Mouse (Mus musculus) hindbrain, embryonic 14.5 days (tissue): Measurements from ENCODE around the gene Ssbp1. TPM values are rescaled to one million over a fixed set of nuclear protein-coding genes. Genes with fewer than 3 reads are reported as not detected.

Experiments used
- ATAC-seq: fragments of 200-750 bp; cut with Nextera tagmentation; 2 replicates; pipeline ENCODE4 v1.8.0; 2017; ENCODE audit warnings: moderate number of reproducible peaks, mild to moderate bottlenecking, moderate TSS enrichment, moderate library complexity; ENCODE audit not compliant: low FRiP score
- DNase-seq: peaks from one replicate; pipeline ENCODE4 v3.0.0-alpha.2; 2015; ENCODE audit warnings: low spot score
- H3K27ac ChIP-seq: fragments of 300-500 bp; sonication (generic); 2 replicates; pipeline ENCODE4 v1.5.1; 2014; ENCODE audit warnings: mild to moderate bottlenecking, moderate library complexity
- H3K27me3 ChIP-seq: fragments of 300-500 bp; sonication (generic); 2 replicates; pipeline ENCODE4 v1.6.1; 2014; ENCODE audit warnings: mild to moderate bottlenecking, low read length, mixed read lengths; ENCODE audit not compliant: control insufficient read depth, insufficient read depth
- H3K36me3 ChIP-seq: fragments of 300-500 bp; sonication (generic); replicated peaks from 2 replicates; pipeline ENCODE4 v1.6.1; 2014; ENCODE audit not compliant: control insufficient read depth, insufficient read depth
- H3K4me1 ChIP-seq: fragments of 300-500 bp; sonication (generic); replicated peaks from 2 replicates; pipeline ENCODE4 v1.6.1; 2014; ENCODE audit warnings: antibody characterized with exemption, low read length, mixed read lengths; ENCODE audit not compliant: control insufficient read depth, insufficient read depth
- H3K4me2 ChIP-seq: fragments of 300-500 bp; sonication (generic); replicated peaks from 2 replicates; pipeline ENCODE4 v1.6.1; 2014; ENCODE audit warnings: mild to moderate bottlenecking, moderate library complexity
- H3K4me3 ChIP-seq: fragments of 300-500 bp; sonication (generic); replicated peaks from 2 replicates; pipeline ENCODE4 v1.5.1; 2014; ENCODE audit warnings: mild to moderate bottlenecking, low read length
- H3K9ac ChIP-seq: fragments of 300-500 bp; sonication (generic); 2 replicates; pipeline ENCODE4 v1.6.1; 2014
- H3K9me3 ChIP-seq: fragments of 300-500 bp; sonication (generic); 2 replicates; pipeline ENCODE4 v1.6.1; 2016; ENCODE audit warnings: low read length; ENCODE audit not compliant: control insufficient read depth
- WGBS: fragments of 180-500 bp; shearing (Covaris S2); extraction: QIAGEN DNeasy Blood & Tissue Kit; methylation state at CpG from one replicate; pipeline ENCODE4 v1.1.7; 2014; 5-methylcytosine and 5-hydroxymethylcytosine counted together
- polyA plus RNA-seq: library from polyadenylated mRNA; unstranded; fragments of >200 nt; fragmentation: Nextera tagmentation; extraction: Ambion mirVana; gene quantifications from 2 replicates; pipeline ENCODE4 v1.2.1, GENCODE M21; 2014

Ssbp1 gene
- polyA plus RNA-seq, 1 experiment from 2014 or later = 85.7 TPM

- Histone ChIP-seq H3K4me1 (peaks cover 5% of the 10 kb centered on the region; the same call in 1 of the 2 replicates), H3K36me3 (no peaks in the 10 kb centered on the region), H3K9ac (no peak overlapping the region), H3K27me3 (no peaks in the 10 kb centered on the region), H3K4me2 (no peak overlapping the region), H3K9me3 (no peaks in the 10 kb centered on the region), H3K4me3 (no peak overlapping the region), H3K27ac (no peak overlapping the region)
- WGBS = 38% methylated on average over 10 of the region's 10 CpGs
- ATAC-seq (peak; percentile 60), DNase-seq (no peak)
Measured at GRCm38 (mm10) chr6:40443281-40443928, 27.7 kb upstream of the Ssbp1 start.

DNA sequence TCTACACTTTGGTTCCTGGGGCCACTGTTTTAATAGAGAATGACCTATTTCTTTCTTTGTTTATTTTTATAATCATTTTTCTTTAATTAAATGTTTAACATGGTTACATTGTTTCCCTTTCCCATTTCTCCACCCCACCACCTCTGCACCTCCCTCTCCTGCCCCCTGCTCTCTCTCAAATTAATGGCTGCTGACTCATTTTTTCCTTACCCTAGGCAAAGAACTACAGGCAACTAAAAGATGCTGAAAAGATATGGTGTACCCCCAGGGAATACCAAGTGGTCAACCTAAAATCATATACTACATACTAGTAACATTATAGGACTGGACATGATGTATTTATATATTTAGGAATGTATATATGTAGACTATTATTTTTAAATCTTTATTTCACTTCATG, 22.5 kb upstream of the Ssbp1 start:
- Histone ChIP-seq H3K4me2 (no peak overlapping the region), H3K9me3 (no peaks in the 10 kb centered on the region), H3K27me3 (no peaks in the 10 kb centered on the region), H3K4me3 (no peak overlapping the region), H3K36me3 (no peaks in the 10 kb centered on the region), H3K9ac (no peak overlapping the region), H3K4me1 (no peaks in the 10 kb centered on the region), H3K27ac (no peak overlapping the region)
- ATAC-seq = no peak
- DNase-seq = no peak

DNA sequence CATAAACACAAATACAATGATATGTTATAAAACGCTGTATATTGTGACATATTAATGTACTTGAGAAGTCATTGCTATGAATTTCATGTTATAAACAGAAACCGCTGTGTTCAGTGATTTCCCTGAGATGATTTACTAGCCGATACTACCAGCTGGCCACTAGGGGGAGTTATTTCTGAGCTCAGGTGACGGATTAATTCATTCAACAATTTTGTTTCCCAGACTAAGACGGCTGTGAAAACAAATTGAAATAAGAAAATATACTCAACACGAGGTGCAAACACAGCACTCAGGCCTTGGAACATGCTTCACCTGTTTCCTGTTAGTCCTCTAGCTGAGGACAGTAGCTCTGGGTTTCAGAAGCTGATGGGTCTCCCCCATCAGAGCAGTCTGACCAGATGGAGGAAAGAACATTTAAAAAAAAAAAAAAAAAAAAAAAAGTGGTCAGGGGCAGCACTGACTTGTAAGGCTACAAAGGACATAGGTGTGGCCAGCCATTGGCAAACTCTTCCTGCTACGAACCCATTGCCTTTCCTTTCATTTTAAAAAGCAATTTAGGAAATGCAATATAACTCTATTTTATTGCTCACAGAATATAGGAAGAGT, 16.6 kb upstream of the Ssbp1 start:
- no peaks in the 10 kb centered on the region for H3K36me3 ChIP-seq
- peak; percentile 55 for DNase-seq
- no peak overlapping the region for H3K4me2 ChIP-seq
- ATAC-seq = no peak
- no peaks in the 10 kb centered on the region for H3K9me3 ChIP-seq
- H3K4me3 ChIP-seq = no peak overlapping the region
- no peak overlapping the region for H3K27ac ChIP-seq
- WGBS = 23% methylated on average over 7 of the region's 7 CpGs
- H3K27me3 ChIP-seq = no peaks in the 10 kb centered on the region
- no peak overlapping the region for H3K9ac ChIP-seq
- H3K4me1 ChIP-seq = no peaks in the 10 kb centered on the region

- Histone ChIP-seq H3K36me3 (no peaks in the 10 kb centered on the region), H3K27me3 (no peaks in the 10 kb centered on the region), H3K9ac (no peak overlapping the region), H3K4me2 (no peak overlapping the region), H3K27ac (no peak overlapping the region), H3K4me3 (no peak overlapping the region), H3K9me3 (no peaks in the 10 kb centered on the region), H3K4me1 (no peaks in the 10 kb centered on the region)
- no peak for DNase-seq
- no peak for ATAC-seq
- WGBS = 53% methylated on average over 6 of the region's 6 CpGs
Measured at GRCm38 (mm10) chr6:40465710-40466109, 5.4 kb upstream of the Ssbp1 start.

DNA sequence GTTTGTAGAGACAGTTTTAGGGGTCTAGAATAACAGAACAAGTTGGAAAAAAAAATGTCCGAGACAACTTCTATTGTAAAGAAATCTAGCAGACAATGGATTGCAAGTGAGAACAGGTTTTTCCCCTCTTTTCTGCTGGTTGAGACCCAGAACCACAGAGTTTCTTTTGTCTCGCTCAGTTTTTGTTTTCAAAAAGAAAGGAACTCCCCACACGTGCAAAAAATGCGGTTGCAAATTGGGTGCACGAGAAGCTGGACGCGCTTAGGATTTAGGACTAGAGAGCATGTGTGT, 513 bp downstream of the Ssbp1 start:
- peak overlapping the region; percentile 74 for H3K4me2 ChIP-seq
- peak overlapping the region; percentile 72 for H3K4me3 ChIP-seq
- peaks cover 35% of the 10 kb centered on the region for H3K36me3 ChIP-seq
- H3K4me1 ChIP-seq = peaks cover 10% of the 10 kb centered on the region
- WGBS = 0% methylated on average over 7 of the region's 7 CpGs
- H3K27me3 ChIP-seq = no peaks in the 10 kb centered on the region
- DNase-seq = no peak
- H3K27ac ChIP-seq = peak overlapping the region; percentile 96
- ATAC-seq = peak; percentile 12; the same call in 1 of the 2 replicates
- H3K9me3 ChIP-seq = no peaks in the 10 kb centered on the region
- peak overlapping the region; percentile 86 for H3K9ac ChIP-seq

DNA sequence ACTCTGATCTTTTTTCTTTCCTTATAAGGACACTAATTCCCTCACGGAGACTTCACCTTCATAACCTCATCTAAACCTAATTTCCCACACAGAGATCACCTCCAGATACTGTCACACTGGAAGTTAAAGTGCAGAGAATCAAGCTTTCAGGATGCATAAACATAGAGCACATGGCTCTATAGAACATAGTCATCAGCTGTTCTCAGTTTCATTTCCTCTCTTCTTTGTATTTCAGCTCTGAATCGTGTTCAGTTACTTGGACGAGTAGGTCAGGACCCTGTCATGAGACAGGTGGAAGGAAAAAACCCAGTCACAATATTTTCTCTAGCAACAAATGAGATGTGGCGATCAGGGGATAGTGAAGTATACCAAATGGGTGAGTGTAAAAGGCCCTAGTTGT, 5.0 kb downstream of the Ssbp1 start:
- H3K27me3 ChIP-seq = no peaks in the 10 kb centered on the region
- H3K27ac ChIP-seq = no peak overlapping the region
- H3K4me2 ChIP-seq = no peak overlapping the region
- H3K9ac ChIP-seq = no peak overlapping the region
- H3K9me3 ChIP-seq = no peaks in the 10 kb centered on the region
- DNase-seq (no peak), ATAC-seq (no peak)
- H3K36me3 ChIP-seq = peaks cover 70% of the 10 kb centered on the region
- peaks cover 10% of the 10 kb centered on the region for H3K4me1 ChIP-seq
- H3K4me3 ChIP-seq = no peak overlapping the region
- WGBS = 91% methylated on average over 4 of the region's 4 CpGs

DNA sequence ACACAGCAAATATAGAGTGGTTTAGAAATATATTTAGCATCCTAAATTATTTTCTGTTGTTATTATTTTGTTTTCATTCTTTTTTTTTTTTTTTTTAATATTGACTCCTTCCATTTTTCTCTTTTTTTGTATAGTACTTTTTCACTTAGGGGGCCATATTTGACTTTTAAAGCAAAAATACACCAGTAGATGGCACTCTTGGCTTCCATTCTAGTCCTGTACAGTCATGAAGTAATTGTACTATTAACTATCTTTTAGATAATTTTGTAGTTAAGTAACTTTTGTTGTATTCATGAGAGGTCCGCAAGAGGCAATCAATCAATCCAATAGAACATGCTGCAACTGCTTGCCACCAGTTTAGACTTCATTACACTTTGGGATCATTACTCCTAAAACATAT, 8.6 kb downstream of the Ssbp1 start:
- DNase-seq = peak; percentile 58
- Histone ChIP-seq H3K27ac (no peak overlapping the region), H3K9me3 (no peaks in the 10 kb centered on the region), H3K4me2 (no peak overlapping the region), H3K36me3 (peaks cover 89% of the 10 kb centered on the region), H3K4me1 (no peaks in the 10 kb centered on the region), H3K9ac (no peak overlapping the region), H3K4me3 (no peak overlapping the region), H3K27me3 (no peaks in the 10 kb centered on the region)
- no peak for ATAC-seq
- WGBS = 88% methylated on average over 1 of the region's 1 CpGs

DNA sequence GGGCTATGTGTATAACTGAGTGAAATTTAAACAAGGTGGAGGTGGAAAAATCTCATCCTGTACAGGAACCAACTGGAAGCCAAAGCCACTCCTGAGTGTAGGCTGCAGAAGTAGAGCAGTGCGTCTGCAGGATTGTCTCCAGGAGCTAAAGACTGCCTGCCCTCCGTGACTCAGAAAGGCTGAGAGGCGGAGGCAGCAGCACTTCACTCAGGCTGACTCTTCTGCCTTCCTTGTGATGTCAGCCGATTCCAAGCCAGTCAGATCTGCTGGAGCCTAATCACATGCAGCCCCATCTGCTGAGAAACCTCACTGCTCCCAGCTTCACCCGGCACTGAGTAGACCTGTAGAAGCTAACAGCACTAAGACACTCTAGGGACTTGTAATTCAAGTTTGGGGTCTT, 11.2 kb downstream of the Ssbp1 start:
- Histone ChIP-seq H3K9me3 (no peaks in the 10 kb centered on the region), H3K4me1 (no peaks in the 10 kb centered on the region), H3K27ac (no peak overlapping the region), H3K27me3 (no peaks in the 10 kb centered on the region), H3K36me3 (peaks cover 77% of the 10 kb centered on the region), H3K4me2 (no peak overlapping the region), H3K4me3 (no peak overlapping the region), H3K9ac (no peak overlapping the region)
- 92% methylated on average over 5 of the region's 5 CpGs for WGBS
- DNase-seq (no peak), ATAC-seq (no peak)

- H3K9me3 ChIP-seq = no peaks in the 10 kb centered on the region
Measured at GRCm38 (mm10) chr6:40490933-40491332, 19.8 kb downstream of the Ssbp1 start, which contains the start of gene Tas2r137. Gene Tas2r137, plus strand, starts transcription at chr6:40491233.

GRCm38 (mm10) chr6:40493229-40493628, 22.1 kb downstream of the Ssbp1 start, which contains the start of gene Tas2r108:
Gene Tas2r108, plus strand, starts transcription at chr6:40493529.
- Histone ChIP-seq H3K9me3 (no peaks in the 10 kb centered on the region), H3K27ac (no peak within 1 kb of the TSS), H3K9ac (no peak within 1 kb of the TSS), H3K4me2 (no peak within 1 kb of the TSS), H3K27me3 (no peaks in the 10 kb centered on the region), H3K4me3 (no peak within 1 kb of the TSS), H3K4me1 (no peaks in the 10 kb centered on the region), H3K36me3 (no peaks in the 10 kb centered on the region)
- ATAC-seq (no peak), DNase-seq (no peak)
- WGBS = 90% methylated on average over 3 of the region's 3 CpGs

More at GRCm38 (mm10) chr6:40490933-40491332, 19.8 kb downstream of the Ssbp1 start, which contains the start of gene Tas2r137:
- Histone ChIP-seq H3K27me3 (no peaks in the 10 kb centered on the region), H3K4me2 (no peak within 1 kb of the TSS), H3K27ac (no peak within 1 kb of the TSS), H3K4me1 (no peaks in the 10 kb centered on the region), H3K9ac (no peak within 1 kb of the TSS), H3K36me3 (peaks cover 1% of the 10 kb centered on the region), H3K4me3 (no peak within 1 kb of the TSS)
- DNase-seq (no peak), ATAC-seq (no peak)
